Mouse (Mus musculus): ENCODE measurements around the gene Bcat1.

DNA sequence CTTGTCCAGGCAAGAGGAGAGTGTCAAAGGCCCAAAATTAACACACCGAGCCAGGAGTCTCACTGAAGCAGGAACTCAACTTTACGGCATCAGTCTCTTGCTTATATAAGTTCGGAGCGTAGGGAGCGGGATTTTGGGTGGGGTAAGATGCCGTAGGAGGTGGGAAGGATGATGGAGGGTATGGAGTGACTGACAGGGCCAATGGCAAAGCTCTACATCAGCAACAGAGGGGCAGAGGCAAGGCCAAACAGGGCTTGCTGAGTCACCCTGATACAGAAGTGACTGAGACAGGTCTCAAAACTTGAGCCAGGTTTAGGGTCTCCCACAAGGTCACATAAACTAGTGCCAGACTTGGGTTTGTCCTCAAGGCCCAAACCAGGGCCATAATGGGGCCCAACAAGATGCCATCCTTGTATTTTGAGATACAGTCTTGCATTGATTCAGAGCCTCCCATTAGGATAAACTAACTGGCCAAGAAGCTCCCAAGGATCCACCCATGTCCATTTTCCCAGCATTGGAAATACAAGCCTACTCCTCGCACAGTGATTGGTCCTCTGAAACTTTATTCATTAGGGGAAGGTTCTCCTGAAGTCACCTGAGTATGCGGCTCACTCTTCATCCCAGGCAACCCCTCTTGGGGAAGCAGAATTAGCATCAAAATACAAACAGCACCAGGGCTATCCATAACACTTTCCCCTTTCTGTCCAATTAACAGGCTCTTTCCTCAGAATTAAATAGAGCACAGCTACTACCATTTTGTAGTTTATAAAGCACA lies 8.5 kb upstream of the Bcat1 start:
- TF ChIP-seq CTCF (IDR thresholded peaks at IDR 0.05; ENCODE audit: borderline replicate concordance, control insufficient read depth, extremely low read depth, insufficient read depth, low read length, poor library complexity) (no peak), POLR2A (IDR thresholded peaks at IDR 0.05; ENCODE audit: control insufficient read depth, extremely low read depth, insufficient read depth, low read length, poor library complexity) (no peak)
